Mouse (Mus musculus) forelimb bud, embryonic 11.5 days (tissue): ENCODE results near the gene Olfr1293-ps.

Source experiments
- DNase-seq: peaks from one replicate; pipeline ENCODE4 v3.0.0-alpha.2; 2012; ENCODE audit warnings: low read depth, low spot score

Gene Olfr1293-ps

DNA sequence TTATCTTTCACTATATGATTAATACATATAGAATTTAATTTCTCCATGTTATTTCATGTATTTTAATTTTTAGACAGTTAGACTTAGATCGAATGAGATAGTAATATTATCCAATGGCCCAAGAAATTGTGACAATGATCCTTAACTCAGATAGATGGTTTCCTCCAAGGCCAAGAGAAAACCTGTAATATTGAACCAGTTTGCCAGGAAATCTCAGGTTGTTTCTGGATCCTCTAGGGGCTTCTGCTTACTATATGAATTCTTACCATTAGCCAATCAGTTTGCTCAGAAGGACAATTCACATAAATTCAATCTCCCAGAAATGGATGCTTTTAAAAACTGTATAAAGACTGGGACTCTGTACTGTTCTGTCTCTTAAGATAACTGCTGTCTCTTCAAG is at the start of gene Olfr1293-ps:
Gene Olfr1293-ps, plus strand, starts transcription at position 301 of the 400 bp plus-strand sequence.
- DNase-seq, result no peak

- no peak for DNase-seq
Observed at GRCm38 (mm10) chr2:111480519-111480918, 44.5 kb upstream of the Olfr1293-ps start, which contains the start of gene Olfr1289. Olfr1289 (plus strand) TSS chr2:111480819.

DNA sequence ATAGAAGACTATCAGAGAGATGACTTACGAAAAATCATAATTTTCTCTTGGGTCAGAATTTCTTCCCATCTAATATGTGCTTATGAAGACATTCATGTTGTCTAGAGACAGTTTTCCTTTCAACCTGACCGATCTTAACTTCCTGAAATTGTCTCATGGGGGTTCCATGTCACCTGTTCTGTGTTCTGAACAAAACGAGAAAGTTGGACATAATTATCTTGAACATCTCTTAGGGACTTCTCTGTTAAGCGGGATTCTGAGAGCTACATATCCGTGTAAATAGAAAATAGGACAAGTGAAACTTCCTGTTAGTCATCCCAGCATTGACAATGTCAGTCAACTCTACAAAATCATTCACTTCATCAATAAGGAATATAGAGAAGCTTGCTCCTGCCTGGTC is 31.3 kb upstream of the Olfr1293-ps start, which contains the start of gene Olfr1290:
Gene Olfr1290, minus strand, starts transcription at position 101 of the 400 bp plus-strand sequence.
- DNase-seq, result no peak

- DNase-seq, result no peak
Observed at GRCm38 (mm10) chr2:111496880-111497279, 28.1 kb upstream of the Olfr1293-ps start, which contains the start of gene Olfr1291-ps1. Olfr1291-ps1 (plus strand) TSS chr2:111497180.

DNA sequence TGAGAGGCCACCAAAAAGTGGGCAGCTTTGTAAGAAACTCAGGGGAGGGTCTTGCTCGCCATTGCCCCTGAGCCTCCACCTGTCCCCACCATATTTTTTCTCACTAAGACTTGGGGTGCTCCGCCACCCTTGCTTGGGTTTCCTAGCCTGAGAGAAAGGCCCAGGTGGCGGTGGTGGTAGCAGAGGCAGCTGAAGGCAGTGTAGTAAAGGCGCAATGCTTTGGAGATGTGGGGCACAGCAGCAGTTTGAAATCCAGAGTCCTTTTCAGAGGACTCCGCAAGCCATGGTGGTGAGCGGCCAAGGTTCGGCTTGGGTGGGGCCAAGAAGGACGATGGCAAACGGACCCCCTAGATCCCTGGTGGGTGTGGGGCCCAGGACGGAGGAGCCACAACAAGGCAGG is 7.6 kb upstream of the Olfr1293-ps start:
- no peak for DNase-seq

- DNase-seq, result no peak
Observed at GRCm38 (mm10) chr2:111540191-111540590, 15.2 kb downstream of the Olfr1293-ps start, which contains the start of gene Olfr1294. Olfr1294 (minus strand) TSS chr2:111540291.

GRCm38 (mm10) chr2:111569581-111569980 is 44.6 kb downstream of the Olfr1293-ps start, which contains the start of gene Olfr1295:
Olfr1295 (minus strand) TSS chr2:111569681.
- no peak for DNase-seq
